Mouse (Mus musculus) midbrain, embryonic 10.5 days (tissue): ENCODE results near the gene Gm5678. TPM values are rescaled to one million over a fixed set of nuclear protein-coding genes. Genes with fewer than 3 reads are reported as not detected.

Experiments
- DNase-seq: peaks from one replicate; pipeline ENCODE4 v3.0.0-alpha.2; 2017; ENCODE audit warnings: low spot score
- H3K27ac ChIP-seq: fragments of 300-500 bp; sonication (generic); replicated peaks from 2 replicates; pipeline ENCODE4 v1.5.1; 2016; ENCODE audit warnings: mild to moderate bottlenecking
- H3K27me3 ChIP-seq: fragments of 300-500 bp; sonication (generic); 2 replicates; pipeline ENCODE4 v1.6.1; 2016; ENCODE audit warnings: low read depth, mild to moderate bottlenecking; ENCODE audit not compliant: poor library complexity, severe bottlenecking
- H3K36me3 ChIP-seq: fragments of 300-500 bp; sonication (generic); 2 replicates; pipeline ENCODE4 v1.6.1; 2016; ENCODE audit warnings: mild to moderate bottlenecking, moderate library complexity
- H3K4me1 ChIP-seq: fragments of 300-500 bp; sonication (generic); 2 replicates; pipeline ENCODE4 v1.6.1; 2016
- H3K4me3 ChIP-seq: fragments of 300-500 bp; sonication (generic); 2 replicates; pipeline ENCODE4 v1.5.1; 2016; ENCODE audit warnings: mild to moderate bottlenecking, moderate library complexity
- H3K9me3 ChIP-seq: fragments of 300-500 bp; sonication (generic); replicated peaks from 2 replicates; pipeline ENCODE4 v1.6.1; 2016; ENCODE audit warnings: mild to moderate bottlenecking
- WGBS: fragments of 180-500 bp; shearing (Covaris S2); methylation state at CpG from one replicate; pipeline ENCODE4 v1.1.7; 2016; 5-methylcytosine and 5-hydroxymethylcytosine counted together
- polyA plus RNA-seq: library from polyadenylated mRNA; unstranded; fragments of >200 nt; fragmentation: Nextera tagmentation; extraction: Ambion mirVana; gene quantifications from 2 replicates; pipeline ENCODE4 v1.2.1, GENCODE M21; 2016

Gm5678 gene
- polyA plus RNA-seq, 1 experiment from 2014 or later = not detected

- Histone ChIP-seq H3K27ac (no peak overlapping the region), H3K27me3 (no peaks in the 10 kb centered on the region), H3K4me1 (no peaks in the 10 kb centered on the region), H3K36me3 (peaks cover 51% of the 10 kb centered on the region), H3K4me3 (no peak overlapping the region), H3K9me3 (no peaks in the 10 kb centered on the region)
- no peak for DNase-seq
- WGBS = 89% methylated on average over 5 of the region's 5 CpGs
Measured at GRCm38 (mm10) chr16:93595766-93596165, 32.1 kb upstream of the Gm5678 start.

- Histone ChIP-seq H3K27me3 (no peaks in the 10 kb centered on the region), H3K9me3 (no peaks in the 10 kb centered on the region), H3K4me1 (no peaks in the 10 kb centered on the region), H3K4me3 (no peak overlapping the region), H3K27ac (no peak overlapping the region), H3K36me3 (peaks cover 47% of the 10 kb centered on the region)
- 93% methylated on average over 7 of the region's 7 CpGs for WGBS
- no peak for DNase-seq
Measured at GRCm38 (mm10) chr16:93596807-93597206, 31.1 kb upstream of the Gm5678 start.

GRCm38 (mm10) chr16:93597551-93597950 is 30.3 kb upstream of the Gm5678 start:
- Histone ChIP-seq H3K9me3 (no peaks in the 10 kb centered on the region), H3K27me3 (no peaks in the 10 kb centered on the region), H3K27ac (no peak overlapping the region), H3K4me3 (no peak overlapping the region), H3K36me3 (peaks cover 44% of the 10 kb centered on the region), H3K4me1 (no peaks in the 10 kb centered on the region)
- WGBS = 94% methylated on average over 9 of the region's 9 CpGs
- DNase-seq = no peak

- WGBS = 93% methylated on average over 6 of the region's 6 CpGs
- peaks cover 31% of the 10 kb centered on the region for H3K36me3 ChIP-seq
- no peaks in the 10 kb centered on the region for H3K9me3 ChIP-seq
- H3K27ac ChIP-seq = no peak overlapping the region
- no peak for DNase-seq
- peaks cover 12% of the 10 kb centered on the region for H3K4me1 ChIP-seq
- no peak overlapping the region for H3K4me3 ChIP-seq
- no peaks in the 10 kb centered on the region for H3K27me3 ChIP-seq
Measured at GRCm38 (mm10) chr16:93599461-93599860, 28.4 kb upstream of the Gm5678 start.

GRCm38 (mm10) chr16:93603439-93604212 is 24.3 kb upstream of the Gm5678 start, which contains the start of gene Setd4:
Setd4 (minus strand) TSS chr16:93604063.
- Histone ChIP-seq H3K4me1 (peaks cover 36% of the 10 kb centered on the region), H3K9me3 (no peaks in the 10 kb centered on the region), H3K36me3 (peaks cover 3% of the 10 kb centered on the region), H3K27ac (peak within 1 kb of the TSS; percentile 88), H3K27me3 (peaks cover 6% of the 10 kb centered on the region), H3K4me3 (peak within 1 kb of the TSS; percentile 57)
- 2% methylated on average over 55 of the region's 55 CpGs for WGBS
- DNase-seq = peak; percentile 93

GRCm38 (mm10) chr16:93604481-93604969 is 23.4 kb upstream of the Gm5678 start:
- WGBS = 3% methylated on average over 16 of the region's 16 CpGs
- Histone ChIP-seq H3K27me3 (peaks cover 6% of the 10 kb centered on the region), H3K27ac (peak overlapping the region; percentile 88)

GRCm38 (mm10) chr16:93605553-93605952 is 22.3 kb upstream of the Gm5678 start, which contains the start of gene Cbr1:
Cbr1 (plus strand) TSS chr16:93605853.
- H3K9me3 ChIP-seq = no peaks in the 10 kb centered on the region
- no peak within 1 kb of the TSS for H3K27ac ChIP-seq
- peaks cover 6% of the 10 kb centered on the region for H3K27me3 ChIP-seq
- peaks cover 13% of the 10 kb centered on the region for H3K36me3 ChIP-seq
- DNase-seq = no peak
- H3K4me3 ChIP-seq = peak within 1 kb of the TSS; percentile 57
- peaks cover 43% of the 10 kb centered on the region for H3K4me1 ChIP-seq
- 74% methylated on average over 4 of the region's 4 CpGs for WGBS

More at GRCm38 (mm10) chr16:93604481-93604969, 23.4 kb upstream of the Gm5678 start:
- Histone ChIP-seq H3K4me3 (peak overlapping the region; percentile 57), H3K36me3 (0 out of 2 replicates have a peak, but pooled peaks cover 3% of the 10 kb centered on the region), H3K9me3 (no peaks in the 10 kb centered on the region), H3K4me1 (peaks cover 43% of the 10 kb centered on the region)
- DNase-seq = peak; percentile 18

- peaks cover 17% of the 10 kb centered on the region for H3K36me3 ChIP-seq
- H3K27me3 ChIP-seq = peaks cover 6% of the 10 kb centered on the region
- 91% methylated on average over 7 of the region's 7 CpGs for WGBS
- H3K4me1 ChIP-seq = peaks cover 43% of the 10 kb centered on the region
- DNase-seq = no peak
- H3K4me3 ChIP-seq = no peak overlapping the region
- no peaks in the 10 kb centered on the region for H3K9me3 ChIP-seq
- no peak overlapping the region for H3K27ac ChIP-seq
Measured at GRCm38 (mm10) chr16:93606146-93606545, 21.8 kb upstream of the Gm5678 start.

GRCm38 (mm10) chr16:93607669-93608101 is 20.2 kb upstream of the Gm5678 start:
- Histone ChIP-seq H3K4me1 (peaks cover 43% of the 10 kb centered on the region), H3K9me3 (no peaks in the 10 kb centered on the region), H3K36me3 (peaks cover 26% of the 10 kb centered on the region), H3K27me3 (peaks cover 6% of the 10 kb centered on the region), H3K4me3 (peak overlapping the region; percentile 74), H3K27ac (peak overlapping the region; percentile 86)
- under 1% methylated on average over 32 of the region's 32 CpGs for WGBS
- peak; percentile 77 for DNase-seq

- WGBS = 78% methylated on average over 8 of the region's 8 CpGs
- H3K36me3 ChIP-seq = peaks cover 26% of the 10 kb centered on the region
- H3K27me3 ChIP-seq = peaks cover 6% of the 10 kb centered on the region
- no peaks in the 10 kb centered on the region for H3K9me3 ChIP-seq
- no peak for DNase-seq
- H3K4me1 ChIP-seq = peaks cover 37% of the 10 kb centered on the region
- H3K27ac ChIP-seq = no peak overlapping the region
- H3K4me3 ChIP-seq = peak overlapping the region; percentile 74
Measured at GRCm38 (mm10) chr16:93608731-93609130, 19.2 kb upstream of the Gm5678 start.

GRCm38 (mm10) chr16:93609796-93610195 is 18.1 kb upstream of the Gm5678 start:
- no peaks in the 10 kb centered on the region for H3K9me3 ChIP-seq
- DNase-seq = no peak
- H3K27me3 ChIP-seq = peaks cover 6% of the 10 kb centered on the region
- no peak overlapping the region for H3K4me3 ChIP-seq
- H3K36me3 ChIP-seq = peaks cover 26% of the 10 kb centered on the region
- H3K27ac ChIP-seq = no peak overlapping the region
- peaks cover 29% of the 10 kb centered on the region for H3K4me1 ChIP-seq
- 92% methylated on average over 4 of the region's 4 CpGs for WGBS

- Histone ChIP-seq H3K27ac (no peak overlapping the region), H3K36me3 (peaks cover 26% of the 10 kb centered on the region), H3K9me3 (no peaks in the 10 kb centered on the region), H3K27me3 (no peaks in the 10 kb centered on the region; the same call in 1 of the 2 replicates), H3K4me3 (no peak overlapping the region), H3K4me1 (peaks cover 22% of the 10 kb centered on the region)
- no peak for DNase-seq
- 94% methylated on average over 4 of the region's 4 CpGs for WGBS
Measured at GRCm38 (mm10) chr16:93610961-93611360, 16.9 kb upstream of the Gm5678 start.
